Mouse (Mus musculus) limb, embryonic 12.5 days (tissue): Measurements from ENCODE around the gene Cnga3. TPM values are rescaled to one million over a fixed set of nuclear protein-coding genes. Genes with fewer than 3 reads are reported as not detected.

ENCODE experiments used
- ATAC-seq: fragments of 200-750 bp; cut with Nextera tagmentation; 2 replicates; pipeline ENCODE4 v1.8.0; 2017; ENCODE audit warnings: low read depth, moderate TSS enrichment; ENCODE audit not compliant: insufficient number of reproducible peaks, insufficient read depth, low FRiP score, low TSS enrichment
- H3K27ac ChIP-seq: fragments of 300-500 bp; sonication (generic); 2 replicates; pipeline ENCODE4 v1.5.1; 2016; ENCODE audit warnings: mild to moderate bottlenecking, moderate library complexity
- H3K27me3 ChIP-seq: fragments of 300-500 bp; sonication (generic); 2 replicates; pipeline ENCODE4 v1.6.1; 2016; ENCODE audit warnings: mild to moderate bottlenecking, moderate library complexity
- H3K36me3 ChIP-seq: fragments of 300-500 bp; sonication (generic); 2 replicates; pipeline ENCODE4 v1.6.1; 2016; ENCODE audit warnings: mild to moderate bottlenecking, moderate library complexity
- H3K4me1 ChIP-seq: fragments of 300-500 bp; sonication (generic); replicated peaks from 2 replicates; pipeline ENCODE4 v1.6.1; 2016
- H3K4me2 ChIP-seq: fragments of 300-500 bp; sonication (generic); 2 replicates; pipeline ENCODE4 v1.6.1; 2016; ENCODE audit warnings: mild to moderate bottlenecking, moderate library complexity
- H3K4me3 ChIP-seq: fragments of 300-500 bp; sonication (generic); replicated peaks from 2 replicates; pipeline ENCODE4 v1.5.1; 2016; ENCODE audit warnings: mild to moderate bottlenecking
- H3K9ac ChIP-seq: fragments of 300-500 bp; sonication (generic); replicated peaks from 2 replicates; pipeline ENCODE4 v1.6.1; 2016; ENCODE audit warnings: mild to moderate bottlenecking, moderate library complexity
- H3K9me3 ChIP-seq: fragments of 300-500 bp; sonication (generic); 2 replicates; pipeline ENCODE4 v1.6.1; 2016; ENCODE audit warnings: mild to moderate bottlenecking, moderate library complexity
- WGBS: fragments of 180-500 bp; shearing (Covaris S2); methylation state at CpG from one replicate; pipeline ENCODE4 v1.1.7; 2016; 5-methylcytosine and 5-hydroxymethylcytosine counted together
- polyA plus RNA-seq: library from polyadenylated mRNA; unstranded; fragments of >200 nt; fragmentation: Nextera tagmentation; extraction: Ambion mirVana; gene quantifications from 2 replicates; pipeline ENCODE4 v1.2.1, GENCODE M21; 2016

The Cnga3 gene
- not detected in 2 replicates for polyA plus RNA-seq

DNA sequence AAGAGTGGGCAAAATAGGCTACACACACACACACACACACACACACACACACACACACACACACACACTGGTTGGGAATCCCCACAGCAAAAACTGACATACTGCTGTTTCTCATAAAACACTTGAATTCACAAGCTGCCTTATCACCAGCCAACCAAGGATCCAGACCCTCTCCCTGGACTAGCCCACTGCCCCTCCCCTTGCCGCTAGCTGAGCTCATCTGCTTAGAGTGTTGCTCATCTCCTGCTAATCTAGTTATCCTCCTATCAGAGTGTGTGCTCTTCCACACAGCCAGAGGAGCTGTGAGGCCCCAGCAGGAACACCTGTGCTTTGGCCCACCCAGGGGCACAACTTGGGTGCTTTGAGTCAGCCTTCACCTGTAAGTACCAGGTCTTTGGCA lies at the start of gene Cnga3:
Cnga3 (plus strand) TSS at position 291 of the 400 bp plus-strand sequence.
- Histone ChIP-seq H3K9me3 (no peaks in the 10 kb centered on the region), H3K4me1 (no peaks in the 10 kb centered on the region), H3K36me3 (no peaks in the 10 kb centered on the region), H3K4me2 (no peak within 1 kb of the TSS), H3K9ac (no peak within 1 kb of the TSS), H3K4me3 (no peak within 1 kb of the TSS), H3K27me3 (peaks cover 4% of the 10 kb centered on the region; the same call in 1 of the 2 replicates), H3K27ac (no peak within 1 kb of the TSS)
- no peak for ATAC-seq
- 71% methylated on average over 1 of the region's 1 CpGs for WGBS

DNA sequence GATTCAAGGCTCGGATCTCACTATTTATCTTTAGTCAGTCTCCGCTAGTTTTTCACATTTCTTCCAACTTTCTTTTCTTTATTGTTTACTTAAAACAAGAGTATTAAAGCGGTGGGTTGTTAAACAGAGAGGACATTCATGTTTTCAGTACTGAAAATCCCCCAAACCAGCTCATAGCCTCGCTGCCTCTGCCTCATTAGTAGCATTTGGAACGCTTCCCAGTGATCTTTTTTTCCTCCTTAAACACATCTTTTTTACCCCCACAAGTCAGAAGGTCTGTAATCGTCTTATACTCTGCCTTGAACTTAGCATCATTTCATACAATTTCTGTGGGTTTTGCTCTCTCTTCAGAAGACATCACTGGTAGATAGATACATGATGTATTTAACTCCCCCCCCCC lies 48.2 kb upstream of the Cnga3 start:
- H3K4me2 ChIP-seq = no peak overlapping the region
- no peaks in the 10 kb centered on the region for H3K36me3 ChIP-seq
- no peak overlapping the region for H3K9ac ChIP-seq
- peaks cover 1% of the 10 kb centered on the region; the same call in 1 of the 2 replicates for H3K9me3 ChIP-seq
- peaks cover 8% of the 10 kb centered on the region for H3K4me1 ChIP-seq
- H3K4me3 ChIP-seq = no peak overlapping the region
- no peak for ATAC-seq
- peak overlapping the region; percentile 29; the same call in 1 of the 2 replicates for H3K27ac ChIP-seq
- no peaks in the 10 kb centered on the region for H3K27me3 ChIP-seq
- 67% methylated on average over 6 of the region's 6 CpGs for WGBS

DNA sequence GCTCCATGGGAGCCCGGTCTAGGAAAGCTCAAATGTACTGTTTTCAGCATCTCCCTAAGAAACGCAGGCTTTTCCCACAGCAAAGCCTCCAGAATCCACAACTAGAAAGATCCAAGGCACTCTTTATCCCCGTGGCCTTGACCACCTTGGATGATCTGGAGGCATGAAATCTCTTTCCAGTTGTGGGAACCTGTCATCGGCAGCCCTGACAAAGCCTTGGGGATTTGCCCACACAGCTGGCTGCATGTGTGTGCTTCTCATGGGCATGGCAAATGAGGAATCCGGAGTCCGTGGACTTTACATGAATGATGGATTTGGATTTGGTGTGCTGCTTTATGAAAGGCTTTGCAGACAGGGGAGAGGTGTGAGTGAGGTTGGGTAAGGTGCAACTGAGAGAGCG lies 46.3 kb upstream of the Cnga3 start:
- H3K9me3 ChIP-seq = no peaks in the 10 kb centered on the region
- ATAC-seq = peak; percentile 20; the same call in 1 of the 2 replicates
- H3K4me1 ChIP-seq = peaks cover 8% of the 10 kb centered on the region
- H3K4me2 ChIP-seq = no peak overlapping the region
- no peak overlapping the region for H3K9ac ChIP-seq
- H3K36me3 ChIP-seq = no peaks in the 10 kb centered on the region
- no peak overlapping the region for H3K4me3 ChIP-seq
- no peak overlapping the region for H3K27ac ChIP-seq
- 75% methylated on average over 7 of the region's 7 CpGs for WGBS
- no peaks in the 10 kb centered on the region for H3K27me3 ChIP-seq

DNA sequence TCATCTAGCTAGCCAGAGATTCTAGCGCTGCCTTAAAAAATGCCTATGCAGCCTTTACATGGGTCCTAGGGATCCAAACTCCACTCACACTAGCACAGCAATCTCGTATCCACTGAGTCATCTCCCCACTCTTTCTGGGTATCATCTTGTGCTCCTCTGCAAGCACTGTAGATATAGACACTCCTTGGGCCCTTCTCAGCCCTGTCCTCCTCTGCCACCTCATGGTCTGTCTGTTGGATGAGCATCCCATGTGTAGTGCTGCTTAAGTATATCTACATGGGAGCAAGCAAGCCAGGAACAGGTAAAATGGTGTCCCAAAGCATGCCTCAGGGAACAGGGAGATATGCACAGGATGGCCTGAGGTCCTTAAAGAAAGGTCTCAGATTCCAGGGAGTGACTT lies 36.4 kb upstream of the Cnga3 start:
- no peak overlapping the region for H3K4me3 ChIP-seq

DNA sequence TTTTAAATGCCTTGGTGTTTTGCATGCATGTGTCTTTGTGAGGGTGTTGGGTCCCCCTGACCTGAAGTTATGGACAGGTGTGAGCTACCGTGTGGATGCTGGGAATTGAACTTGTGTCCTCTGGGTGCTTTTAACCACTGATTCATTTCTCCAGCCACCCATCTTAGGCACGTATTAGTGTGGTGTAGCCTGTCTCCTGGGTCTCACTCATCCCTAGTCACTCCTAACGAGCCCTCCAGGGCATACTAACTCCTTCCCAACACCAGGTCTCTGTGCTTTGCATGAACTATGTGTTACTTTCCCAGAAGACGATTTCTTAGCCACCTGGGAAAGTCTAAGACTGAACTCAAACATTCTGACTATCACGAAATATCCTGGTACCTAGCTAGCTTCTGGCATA lies 34.4 kb upstream of the Cnga3 start:
- 73% methylated on average over 5 of the region's 5 CpGs for WGBS
- Histone ChIP-seq H3K4me1 (no peaks in the 10 kb centered on the region), H3K9ac (no peak overlapping the region), H3K36me3 (no peaks in the 10 kb centered on the region), H3K4me3 (no peak overlapping the region), H3K27ac (no peak overlapping the region), H3K4me2 (no peak overlapping the region), H3K27me3 (no peaks in the 10 kb centered on the region), H3K9me3 (no peaks in the 10 kb centered on the region)
- no peak for ATAC-seq

More for the DNA sequence above, 36.4 kb upstream of the Cnga3 start:
- Histone ChIP-seq H3K9me3 (no peaks in the 10 kb centered on the region), H3K4me1 (no peaks in the 10 kb centered on the region), H3K36me3 (no peaks in the 10 kb centered on the region), H3K4me2 (no peak overlapping the region), H3K27ac (no peak overlapping the region), H3K9ac (no peak overlapping the region), H3K27me3 (no peaks in the 10 kb centered on the region)
- no peak for ATAC-seq
- 93% methylated on average over 2 of the region's 2 CpGs for WGBS

DNA sequence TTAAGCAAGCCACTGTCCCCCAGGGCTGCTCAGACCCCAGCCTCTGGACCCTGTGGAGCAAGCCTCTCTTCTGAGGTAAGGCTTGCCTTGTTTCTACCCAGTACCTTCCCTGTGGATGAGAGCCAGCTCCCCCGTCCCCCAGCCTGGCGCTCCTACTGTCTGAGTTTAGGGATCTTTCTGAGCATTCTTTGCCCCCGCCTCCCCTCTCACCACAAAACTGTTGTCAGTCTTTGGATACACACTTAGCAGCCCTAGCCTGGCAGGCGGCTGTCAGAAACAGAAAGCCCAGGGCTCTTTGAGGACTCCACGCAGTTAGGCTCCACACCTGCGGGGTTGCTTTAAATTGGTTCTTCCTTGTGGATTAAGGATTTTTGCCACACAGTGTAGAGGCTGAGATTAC lies 27.2 kb upstream of the Cnga3 start:
- peaks cover 13% of the 10 kb centered on the region for H3K4me1 ChIP-seq
- no peak for ATAC-seq
- H3K27ac ChIP-seq = no peak overlapping the region
- no peaks in the 10 kb centered on the region for H3K36me3 ChIP-seq
- no peak overlapping the region for H3K4me3 ChIP-seq
- H3K9me3 ChIP-seq = 0 out of 2 replicates have a peak, but pooled peaks cover 4% of the 10 kb centered on the region
- 62% methylated on average over 6 of the region's 6 CpGs for WGBS
- H3K4me2 ChIP-seq = no peak overlapping the region
- no peak overlapping the region for H3K9ac ChIP-seq
- H3K27me3 ChIP-seq = 0 out of 2 replicates have a peak, but pooled peaks cover 3% of the 10 kb centered on the region

DNA sequence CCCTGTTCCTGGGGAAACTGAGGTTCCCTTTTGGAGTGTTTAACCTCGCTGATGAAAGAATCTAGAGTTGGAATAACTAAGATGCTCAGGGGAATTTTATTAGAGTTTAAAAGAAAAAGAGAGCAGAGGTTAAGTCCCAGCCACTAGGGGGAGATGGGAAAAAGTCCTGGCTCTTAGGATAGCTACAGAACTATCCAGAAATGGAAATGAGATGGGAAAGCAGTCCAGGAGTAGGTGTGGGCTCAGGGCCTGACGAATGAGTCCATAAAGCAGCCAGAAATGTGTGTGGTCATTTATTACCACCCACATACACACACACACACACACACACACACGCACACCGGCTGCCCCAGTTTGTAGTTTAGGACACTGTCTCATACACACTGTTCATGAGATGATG lies 19.6 kb upstream of the Cnga3 start:
- Histone ChIP-seq H3K4me1 (no peaks in the 10 kb centered on the region), H3K9me3 (0 out of 2 replicates have a peak, but pooled peaks cover 4% of the 10 kb centered on the region), H3K4me3 (no peak overlapping the region), H3K9ac (no peak overlapping the region), H3K4me2 (no peak overlapping the region), H3K27me3 (no peaks in the 10 kb centered on the region), H3K36me3 (no peaks in the 10 kb centered on the region), H3K27ac (no peak overlapping the region)
- WGBS = 55% methylated on average over 4 of the region's 4 CpGs
- ATAC-seq = no peak

DNA sequence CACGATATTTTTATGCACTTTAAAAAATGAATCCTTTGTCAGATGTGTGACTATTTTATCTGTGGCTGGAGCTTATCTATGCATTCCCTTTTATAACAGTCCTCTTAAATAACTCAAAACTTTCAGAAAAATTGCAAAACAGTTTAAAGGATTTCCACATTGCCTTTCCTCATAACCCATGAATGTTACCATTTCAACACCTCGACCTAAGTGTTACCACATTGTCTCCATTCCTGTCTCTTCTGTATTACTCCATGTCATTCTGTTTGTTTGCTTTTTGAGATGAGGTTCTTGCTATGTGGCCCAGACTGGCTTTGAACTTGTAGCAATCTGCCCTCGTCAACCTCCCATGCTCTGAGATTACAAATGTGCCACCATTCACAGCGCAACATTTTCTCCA lies 12.8 kb upstream of the Cnga3 start:
- Histone ChIP-seq H3K9me3 (no peaks in the 10 kb centered on the region; the same call in 1 of the 2 replicates), H3K9ac (no peak overlapping the region), H3K4me2 (no peak overlapping the region), H3K4me3 (no peak overlapping the region), H3K36me3 (no peaks in the 10 kb centered on the region), H3K27ac (no peak overlapping the region), H3K27me3 (no peaks in the 10 kb centered on the region), H3K4me1 (no peaks in the 10 kb centered on the region)
- WGBS = 88% methylated on average over 4 of the region's 4 CpGs
- ATAC-seq = no peak

DNA sequence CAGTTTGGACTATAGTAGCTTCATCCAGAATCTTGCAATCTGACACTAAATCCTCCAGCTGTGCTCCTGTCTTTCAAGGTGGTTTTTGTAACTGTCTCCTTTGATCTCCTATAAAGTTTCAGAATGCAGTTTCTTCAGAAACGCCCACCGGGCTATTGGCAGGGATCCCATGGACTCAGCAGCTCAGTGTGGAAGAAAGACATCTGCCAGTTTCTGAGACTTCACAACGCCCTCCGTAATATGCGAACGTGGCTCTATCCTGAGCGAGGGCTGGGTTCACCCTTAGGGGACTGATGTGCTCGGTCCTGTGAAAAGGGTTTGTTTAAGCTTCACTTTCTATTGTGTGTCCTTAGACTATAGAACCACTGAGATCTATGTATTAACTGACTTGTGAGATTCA lies 6.5 kb upstream of the Cnga3 start:
- H3K4me1 ChIP-seq = no peaks in the 10 kb centered on the region
- H3K27me3 ChIP-seq = no peaks in the 10 kb centered on the region
- no peaks in the 10 kb centered on the region for H3K36me3 ChIP-seq
- H3K9me3 ChIP-seq = no peaks in the 10 kb centered on the region; the same call in 1 of the 2 replicates
- 85% methylated on average over 8 of the region's 8 CpGs for whole genome bisulfite sequencing
- H3K4me3 ChIP-seq = no peak overlapping the region
- no peak overlapping the region for H3K27ac ChIP-seq
- H3K9ac ChIP-seq = no peak overlapping the region
- H3K4me2 ChIP-seq = no peak overlapping the region
- no peak for ATAC-seq

DNA sequence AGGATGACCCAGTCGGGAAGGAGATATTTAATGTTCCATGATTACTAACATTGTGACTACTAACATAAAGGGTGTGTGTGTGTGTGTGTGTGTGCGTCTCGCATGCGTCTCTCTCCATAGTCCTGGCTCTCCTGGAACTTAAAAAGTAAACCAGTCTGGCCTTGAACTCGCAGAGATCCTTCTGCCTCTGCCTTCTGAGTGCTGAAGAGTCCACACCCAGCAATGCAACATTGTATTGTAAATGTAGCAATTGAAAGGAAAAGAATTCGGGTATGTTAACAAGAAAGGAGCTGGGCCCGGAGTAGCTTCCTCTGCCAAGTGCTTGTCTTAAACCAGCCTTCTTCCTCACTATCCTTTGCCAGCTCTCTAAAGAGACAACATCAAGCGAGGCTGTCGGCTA lies 1.9 kb upstream of the Cnga3 start:
- H3K9me3 ChIP-seq = no peaks in the 10 kb centered on the region
- no peaks in the 10 kb centered on the region for H3K4me1 ChIP-seq
- H3K36me3 ChIP-seq = no peaks in the 10 kb centered on the region
- WGBS = 88% methylated on average over 9 of the region's 9 CpGs
- H3K4me2 ChIP-seq = no peak overlapping the region
- H3K9ac ChIP-seq = no peak overlapping the region
- ATAC-seq = no peak
- H3K27me3 ChIP-seq = no peaks in the 10 kb centered on the region
- H3K27ac ChIP-seq = no peak overlapping the region
- no peak overlapping the region for H3K4me3 ChIP-seq

DNA sequence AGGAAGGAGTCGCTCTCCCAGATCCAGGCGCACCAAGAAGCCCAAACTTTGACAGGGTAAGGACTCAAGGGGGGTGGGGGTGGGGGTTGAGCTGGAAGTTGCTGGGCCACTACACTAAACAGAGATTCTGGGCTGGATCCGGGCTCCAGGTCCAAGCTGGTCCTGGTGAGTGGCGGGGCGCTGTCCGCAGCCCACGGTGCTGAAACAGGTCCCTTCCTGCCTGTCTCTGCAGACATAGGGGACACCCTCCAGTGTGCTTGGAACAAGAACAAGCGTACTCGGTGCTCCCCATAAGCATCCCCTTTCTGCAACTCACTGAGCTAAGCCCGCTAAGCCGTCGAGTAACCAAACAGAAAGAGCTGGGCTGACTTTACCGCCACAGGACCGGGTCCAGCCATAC lies 4.2 kb downstream of the Cnga3 start:
- H3K4me3 ChIP-seq = no peak overlapping the region
- no peak overlapping the region for H3K4me2 ChIP-seq
- ATAC-seq = no peak
- no peak overlapping the region for H3K9ac ChIP-seq
- H3K27ac ChIP-seq = no peak overlapping the region
- no peaks in the 10 kb centered on the region for H3K36me3 ChIP-seq
- H3K27me3 ChIP-seq = peaks cover 4% of the 10 kb centered on the region
- WGBS = 8% methylated on average over 14 of the region's 14 CpGs
- H3K9me3 ChIP-seq = no peaks in the 10 kb centered on the region
- H3K4me1 ChIP-seq = no peaks in the 10 kb centered on the region

DNA sequence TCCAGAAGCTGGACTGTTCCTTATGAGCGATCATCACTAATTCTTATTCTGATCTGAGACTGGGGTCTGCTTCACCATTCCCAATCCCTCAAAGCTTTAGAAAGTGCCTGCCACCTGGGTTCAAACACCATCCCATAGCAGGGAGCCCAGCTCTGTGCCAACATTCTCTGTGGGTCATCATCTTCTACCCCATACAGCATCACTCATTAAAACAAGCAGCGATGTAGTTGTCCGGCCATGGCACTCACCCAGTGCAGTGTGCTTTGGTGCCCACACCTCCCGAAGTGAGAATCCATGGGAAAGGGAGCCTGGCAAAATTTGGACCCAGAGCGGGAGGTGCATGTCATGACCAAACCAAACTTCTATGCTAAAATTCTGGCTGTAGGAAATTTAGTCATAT lies 5.4 kb downstream of the Cnga3 start:
- no peak overlapping the region for H3K4me2 ChIP-seq
- H3K27me3 ChIP-seq = peaks cover 4% of the 10 kb centered on the region
- ATAC-seq = no peak
- H3K4me1 ChIP-seq = no peaks in the 10 kb centered on the region
- no peak overlapping the region for H3K9ac ChIP-seq
- H3K9me3 ChIP-seq = no peaks in the 10 kb centered on the region
- no peaks in the 10 kb centered on the region for H3K36me3 ChIP-seq
- H3K4me3 ChIP-seq = no peak overlapping the region
- no peak overlapping the region for H3K27ac ChIP-seq
- 86% methylated on average over 5 of the region's 5 CpGs for WGBS
